Mouse (Mus musculus) neutrophil, adult 59 days (primary cell): ENCODE data around the gene Epha4. TPM values are rescaled to one million over a fixed set of nuclear protein-coding genes. Genes with fewer than 3 reads are reported as not detected.

ENCODE experiments used
- total RNA-seq, 2 experiments: library from RNA; stranded (reverse); gene quantifications; 1 replicate in 1 of 2; 2 replicates in 1 of 2; pipeline ENCODE4 v1.2.4; 2023

Gene Epha4
- 1 to 10 TPM; 1.8 to 2.0 TPM for total RNA-seq

DNA sequence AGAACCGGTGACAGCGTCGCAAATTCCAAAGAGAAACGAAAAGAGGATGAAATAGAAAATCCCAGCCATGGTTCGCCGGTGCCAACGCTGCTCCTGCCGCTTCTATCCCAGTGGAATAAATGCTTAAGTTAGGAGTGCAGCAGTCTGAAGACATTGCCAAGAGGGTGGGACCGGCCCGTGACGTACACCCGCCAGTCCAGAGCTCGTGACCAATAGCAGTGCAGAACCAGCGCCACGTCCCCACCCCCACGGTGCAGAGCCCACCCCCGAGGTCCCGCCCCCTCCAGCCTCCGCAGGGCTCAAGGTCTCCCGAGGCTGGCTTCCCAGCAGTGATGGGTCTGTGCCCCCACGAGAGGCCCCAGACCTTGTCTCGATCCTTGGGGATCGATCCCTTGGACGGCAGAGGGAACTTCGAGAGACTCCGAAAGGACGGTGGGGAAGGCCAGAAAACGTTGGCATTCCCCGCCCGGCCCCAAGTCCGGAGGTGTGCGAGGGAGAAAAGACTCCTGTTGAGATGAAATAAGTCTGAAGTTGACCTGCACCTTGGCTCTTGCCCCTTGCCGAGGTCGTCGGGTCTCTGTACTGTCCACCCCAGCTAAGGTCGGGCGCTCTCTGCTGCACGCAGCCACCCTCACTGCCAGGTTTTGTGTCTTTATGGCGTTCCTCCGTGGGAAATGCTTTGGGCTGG lies at the start of gene Epha4:
Gene Epha4 (minus strand): TSS at position 126 of the 688 bp plus-strand sequence.

